Mouse (Mus musculus): ENCODE measurements around the gene Il22ra2.

Gene Il22ra2

DNA sequence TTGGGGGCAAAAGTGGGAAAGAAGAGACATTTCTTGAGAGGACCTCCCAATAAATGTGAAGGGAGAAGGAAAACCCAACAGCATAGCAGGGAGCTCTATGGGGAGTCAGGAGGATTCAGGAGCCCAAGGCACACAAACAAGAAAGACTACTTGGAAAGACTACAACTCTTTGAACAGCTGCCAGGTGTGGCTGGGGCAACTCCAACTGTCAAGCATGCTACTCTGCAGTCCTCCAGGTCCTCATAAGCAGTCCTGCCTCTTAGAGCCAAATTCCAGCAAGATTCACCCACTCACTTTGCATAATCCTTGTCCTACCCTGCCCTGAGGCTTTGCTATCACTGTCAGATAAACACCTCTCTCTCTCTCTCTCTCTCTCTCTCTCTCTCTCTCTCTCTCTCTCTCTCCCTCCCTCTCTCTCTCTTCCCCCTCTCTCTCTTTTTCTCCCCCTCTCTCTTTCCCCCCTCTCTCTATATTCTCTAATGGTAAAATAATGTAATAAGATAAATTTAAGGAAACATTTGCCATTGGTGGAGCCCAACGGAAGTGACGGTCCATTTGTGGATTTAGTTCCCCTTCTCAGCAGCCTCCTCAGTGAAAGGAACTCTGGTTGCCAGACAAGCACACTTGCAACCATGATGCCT, at the start of gene Il22ra2:
Gene Il22ra2, plus strand, starts transcription at position 591 of the 641 bp plus-strand sequence.
- no peak for DNase-seq (ENCODE audit: inconsistent age in 2 of 2, low spot score in 1 of 2)

GRCm38 (mm10) chr10:19577571-19577970, 44.2 kb upstream of the Il22ra2 start:
- DNase-seq (ENCODE audit: inconsistent age in 2 of 2, low spot score in 1 of 2): no peak

- no peak for DNase-seq (ENCODE audit: inconsistent age in 2 of 2, low spot score in 1 of 2)
Measured at GRCm38 (mm10) chr10:19578001-19578400, 43.8 kb upstream of the Il22ra2 start.

- peak in 1 of 2 experiments; percentile 48 for DNase-seq (ENCODE audit: inconsistent age in 2 of 2, low spot score in 1 of 2)
Measured at GRCm38 (mm10) chr10:19578409-19578986, 43.3 kb upstream of the Il22ra2 start.

DNA sequence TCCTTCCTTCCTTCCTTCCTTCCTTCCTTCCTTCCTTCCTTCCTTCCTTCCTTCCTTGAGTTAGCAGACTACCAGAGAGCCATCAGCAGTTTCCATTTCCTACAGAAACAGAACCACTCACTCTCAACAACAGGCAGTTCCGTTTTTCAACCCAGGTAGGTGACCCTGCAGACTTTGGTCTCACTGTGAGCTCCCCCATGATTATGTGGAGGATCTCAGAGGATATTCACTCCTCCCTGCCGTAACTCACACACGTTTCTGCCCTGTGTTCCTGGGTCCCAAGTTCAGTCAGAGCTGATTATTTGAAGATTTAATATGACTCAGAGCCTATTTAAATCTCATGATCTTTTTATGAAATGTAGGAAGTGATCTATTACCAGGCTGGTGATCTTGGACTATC, 41.1 kb upstream of the Il22ra2 start:
- DNase-seq (ENCODE audit: inconsistent age in 2 of 2, low spot score in 1 of 2): no peak

- DNase-seq (ENCODE audit: inconsistent age in 2 of 2, low spot score in 1 of 2): no peak
Measured at GRCm38 (mm10) chr10:19581844-19582582, 39.8 kb upstream of the Il22ra2 start.

- no peak for DNase-seq (ENCODE audit: inconsistent age in 2 of 2, low spot score in 1 of 2)
Measured at GRCm38 (mm10) chr10:19582806-19583430, 38.9 kb upstream of the Il22ra2 start.

- no peak for DNase-seq (ENCODE audit: inconsistent age in 2 of 2, low spot score in 1 of 2)
Measured at GRCm38 (mm10) chr10:19584064-19584463, 37.7 kb upstream of the Il22ra2 start.

DNA sequence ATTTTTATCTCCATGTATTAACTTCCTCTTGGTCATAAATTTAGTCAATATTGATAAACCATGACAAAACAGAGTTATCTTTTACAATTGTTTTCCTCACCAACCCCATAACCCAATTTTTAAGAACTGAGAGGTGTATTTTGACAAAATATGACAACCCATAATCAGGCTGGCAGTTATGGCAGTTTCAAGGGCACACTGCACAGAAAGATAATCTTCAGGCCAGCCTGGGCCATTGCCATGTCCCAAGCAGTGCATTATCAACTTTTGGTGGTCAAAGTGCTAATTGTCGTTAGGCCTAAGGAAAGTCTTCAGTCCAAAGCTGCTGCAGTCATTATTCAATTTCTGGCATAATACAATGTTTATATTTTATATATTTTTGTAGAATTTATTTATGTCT, 37.0 kb upstream of the Il22ra2 start:
- DNase-seq (ENCODE audit: inconsistent age in 2 of 2, low spot score in 1 of 2): no peak

GRCm38 (mm10) chr10:19585860-19586259, 35.9 kb upstream of the Il22ra2 start:
- no peak for DNase-seq (ENCODE audit: inconsistent age in 2 of 2, low spot score in 1 of 2)

DNA sequence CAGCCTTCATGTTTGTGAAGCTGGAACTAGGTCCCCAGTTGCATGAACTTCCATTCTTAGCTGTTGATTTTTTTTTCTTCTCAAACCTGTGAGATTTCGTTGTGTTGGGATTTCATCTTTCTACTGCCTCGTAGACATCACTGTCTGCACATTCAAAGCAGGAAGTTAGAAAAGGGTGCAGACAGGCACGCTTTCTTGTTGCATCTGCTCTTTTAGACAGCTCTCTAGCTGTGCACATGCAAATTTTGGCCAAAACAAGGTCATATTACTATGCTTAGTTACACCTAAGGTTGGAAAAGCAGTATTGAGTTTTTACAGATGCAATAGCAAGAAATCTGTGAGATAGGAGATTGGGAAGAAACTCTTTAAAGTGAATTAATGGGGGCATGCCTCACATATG, 34.5 kb upstream of the Il22ra2 start:
- DNase-seq (ENCODE audit: inconsistent age in 2 of 2, low spot score in 1 of 2): no peak

DNA sequence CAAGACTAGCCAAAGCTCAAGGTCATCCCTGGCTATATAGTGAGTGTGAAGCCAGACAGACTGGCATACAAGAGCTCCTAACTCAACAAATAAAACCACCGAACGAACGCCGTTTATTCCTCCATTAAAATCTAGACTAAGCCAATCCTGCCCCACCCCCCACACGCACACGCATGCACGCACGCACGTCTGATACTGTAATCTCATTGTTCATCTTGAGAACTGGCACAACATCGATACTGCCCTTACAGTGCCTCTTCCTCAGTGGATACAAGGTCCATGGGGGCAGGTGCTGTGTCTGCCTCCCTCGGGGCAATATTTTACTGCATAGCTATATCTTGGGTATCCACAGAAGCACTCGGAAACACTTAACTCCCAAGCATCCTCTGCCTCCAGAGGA, 32.2 kb upstream of the Il22ra2 start:
- DNase-seq (ENCODE audit: inconsistent age in 2 of 2, low spot score in 1 of 2): no peak

DNA sequence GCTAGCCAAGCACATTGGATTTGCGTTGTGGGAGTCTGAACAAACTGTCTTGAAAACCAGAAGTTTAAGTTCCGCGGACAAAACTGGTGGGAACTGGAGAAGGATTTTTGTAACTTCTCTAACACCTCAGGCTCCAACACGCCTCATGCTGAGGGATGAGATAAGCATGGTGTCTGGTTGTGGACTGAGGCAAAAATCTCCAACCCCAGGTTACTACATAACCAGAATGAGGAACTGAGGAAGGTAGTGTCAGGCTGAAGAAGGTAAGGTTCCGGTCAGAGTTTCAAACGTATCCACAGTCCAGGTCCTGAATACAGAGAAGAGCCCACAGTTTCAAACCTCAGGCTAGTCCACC, 30.5 kb upstream of the Il22ra2 start:
- no peak for DNase-seq (ENCODE audit: inconsistent age in 2 of 2, low spot score in 1 of 2)

DNA sequence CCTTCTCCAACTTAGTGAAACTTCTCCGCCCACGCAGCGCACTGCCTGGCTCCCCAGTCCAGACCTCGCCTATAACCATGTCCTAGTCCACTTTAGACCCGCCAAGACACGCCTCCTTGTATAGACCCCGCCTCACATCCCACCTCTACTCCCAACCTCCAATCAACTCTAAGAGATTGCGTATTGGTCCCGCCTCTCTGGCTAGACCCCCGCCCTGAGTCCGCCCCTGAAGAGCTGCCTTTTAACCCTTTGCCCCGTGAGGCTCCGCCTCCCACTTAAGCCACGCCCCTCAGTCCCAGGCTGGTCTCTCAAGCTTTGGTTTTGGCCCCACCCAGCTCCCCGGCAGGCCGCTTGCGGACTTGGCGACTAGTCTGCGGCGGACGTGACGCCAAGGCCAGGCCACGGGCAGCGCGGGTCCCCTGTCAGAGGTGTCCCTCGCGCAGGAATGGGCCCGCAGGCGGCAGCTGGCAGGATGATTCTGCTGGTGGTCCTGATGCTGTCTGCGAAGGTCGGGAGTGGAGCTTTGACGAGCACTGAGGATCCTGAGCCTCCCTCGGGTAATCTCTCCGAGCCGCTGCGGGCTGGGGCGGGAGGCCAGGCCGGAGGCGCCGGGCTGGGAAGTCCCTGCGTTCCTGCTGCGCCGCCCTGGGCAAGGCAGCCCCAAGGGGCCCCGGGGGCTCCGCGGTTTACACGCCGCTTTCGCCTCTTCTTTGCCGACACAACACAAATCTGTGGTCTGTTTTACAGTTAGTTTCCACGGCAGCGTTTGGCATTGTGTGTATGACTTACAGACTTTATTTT, 30.0 kb upstream of the Il22ra2 start, which contains the start of gene Ifngr1:
Gene Ifngr1, plus strand, starts transcription at position 309 of the 801 bp plus-strand sequence.
- peak; percentile 100 for DNase-seq (ENCODE audit: inconsistent age in 2 of 2, low spot score in 1 of 2)

- peak in 1 of 2 experiments; percentile 62 for DNase-seq (ENCODE audit: inconsistent age in 2 of 2, low spot score in 1 of 2)
Measured at GRCm38 (mm10) chr10:19592556-19592955, 29.2 kb upstream of the Il22ra2 start.

- DNase-seq (ENCODE audit: inconsistent age in 2 of 2, low spot score in 1 of 2): peak in 1 of 2 experiments; percentile 31
Measured at GRCm38 (mm10) chr10:19593296-19593695, 28.5 kb upstream of the Il22ra2 start.

DNA sequence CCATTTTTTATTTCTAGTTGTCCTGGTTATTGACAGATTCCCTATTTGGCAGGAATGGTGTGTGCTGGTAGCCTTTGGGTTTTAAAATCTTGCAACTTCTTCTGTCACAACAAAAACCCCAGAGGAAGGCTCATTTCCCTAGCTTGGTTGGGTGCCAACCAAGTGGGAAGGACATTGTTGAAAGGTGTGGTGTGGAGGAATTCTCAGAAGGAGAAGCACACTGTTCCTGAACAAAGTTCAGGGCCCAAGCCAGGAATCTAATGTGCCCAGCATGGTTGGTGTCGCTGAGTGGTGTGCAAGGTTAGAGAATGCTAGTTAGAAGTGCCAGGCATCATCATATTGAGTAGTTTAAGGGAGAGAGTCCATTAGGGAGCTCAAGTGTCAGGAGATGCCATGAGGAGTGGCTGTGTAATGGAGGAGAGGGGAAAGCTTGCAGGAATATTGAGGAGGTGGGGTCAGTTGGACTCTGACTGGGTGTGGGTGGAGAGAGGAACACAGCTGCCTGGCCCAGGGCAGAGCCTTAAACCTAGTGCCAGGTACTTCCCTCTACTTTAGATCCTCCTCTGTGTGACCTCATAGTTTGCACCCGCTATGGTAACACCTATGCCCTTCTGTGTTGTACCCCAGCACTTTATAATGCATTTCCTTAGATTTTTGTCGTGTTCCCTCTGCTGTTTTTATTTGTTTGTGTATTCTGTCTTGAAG, 27.4 kb upstream of the Il22ra2 start:
- peak in 1 of 2 experiments; percentile 53 for DNase-seq (ENCODE audit: inconsistent age in 2 of 2, low spot score in 1 of 2)

DNA sequence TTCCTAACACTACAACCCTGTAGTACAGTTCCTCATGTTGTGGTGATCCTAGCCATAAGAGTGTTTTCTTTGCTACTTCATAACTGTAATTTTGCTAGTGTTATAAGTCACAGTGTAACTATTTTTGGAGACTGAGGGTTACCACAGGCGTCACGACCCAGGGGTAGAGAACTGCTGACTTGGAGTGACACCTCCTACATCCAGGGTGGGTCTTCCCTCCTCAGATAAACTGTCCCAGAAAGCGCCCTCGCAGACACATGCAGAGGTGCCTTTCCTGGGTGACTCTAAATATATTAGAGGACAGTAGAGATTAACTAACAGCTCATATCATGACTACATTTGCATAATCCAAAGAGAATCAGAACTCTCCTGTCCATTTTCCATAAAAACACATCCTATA, 24.9 kb upstream of the Il22ra2 start:
- no peak for DNase-seq (ENCODE audit: inconsistent age in 2 of 2, low spot score in 1 of 2)

DNA sequence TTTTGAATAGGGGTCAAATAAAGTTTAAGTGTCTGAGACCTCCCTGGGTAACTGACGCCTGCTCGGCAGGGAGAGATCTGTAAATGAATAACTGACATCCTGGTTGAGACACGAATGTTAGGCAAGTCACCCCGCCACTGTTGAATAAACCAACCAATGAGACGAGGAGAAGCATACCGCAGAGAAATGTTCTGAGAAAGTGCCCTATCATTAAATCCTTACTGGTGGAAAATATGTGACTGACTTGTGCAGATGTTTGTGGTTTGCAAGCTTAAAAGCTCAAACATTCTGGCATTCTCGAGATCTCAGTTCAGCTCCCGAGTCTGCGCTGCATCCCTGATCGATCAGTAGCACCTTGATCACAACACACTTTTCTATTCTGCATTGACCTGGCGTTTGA, 23.7 kb upstream of the Il22ra2 start:
- no peak for DNase-seq (ENCODE audit: inconsistent age in 2 of 2, low spot score in 1 of 2)

DNA sequence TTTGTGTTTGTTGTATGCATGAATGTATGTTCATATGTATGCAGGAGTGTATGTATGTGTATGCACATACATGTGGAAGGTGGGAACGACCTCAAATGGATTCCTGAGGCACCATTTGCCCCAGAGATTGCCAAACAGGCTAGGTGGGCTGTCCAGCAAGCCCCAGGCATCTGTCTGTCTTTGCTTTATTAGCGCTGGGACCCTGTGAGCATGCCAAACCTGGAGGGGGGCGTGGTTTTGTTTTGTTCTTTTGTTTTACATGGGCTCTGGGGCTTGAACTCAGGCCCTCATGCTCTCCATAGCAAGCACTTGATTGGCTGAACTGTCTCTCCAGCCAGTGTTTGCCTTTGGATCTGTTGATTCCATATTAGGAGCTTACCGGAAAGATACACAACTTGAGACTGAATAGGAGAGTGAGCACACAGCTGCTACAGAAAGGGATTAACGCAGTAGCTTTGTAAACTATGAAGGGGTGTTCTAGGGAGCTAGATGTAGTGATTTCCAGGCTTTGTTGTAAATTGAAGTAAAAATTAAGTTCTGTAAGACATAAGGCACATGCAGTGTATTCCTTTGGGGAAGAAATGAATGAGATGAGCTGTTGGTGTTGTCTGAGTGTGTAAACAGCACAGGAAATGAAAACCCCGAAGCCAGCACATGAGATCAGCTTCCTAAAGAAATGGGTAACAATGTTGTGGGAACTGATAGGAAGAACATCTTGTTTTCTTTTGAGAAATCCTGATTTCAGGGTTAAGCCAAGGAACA, 22.3 kb upstream of the Il22ra2 start:
- no peak for DNase-seq (ENCODE audit: inconsistent age in 2 of 2, low spot score in 1 of 2)

Measured in adrenal gland, adult (tissue).